Mouse (Mus musculus): ENCODE measurements around the gene Gm39566.
A peak's percentile ranks its signal among the peaks of the same experiment; 100 is the strongest.
"Not testable (repeated sequence)": the region's sequence is repeated elsewhere in the genome, so short reads cannot be mapped to it uniquely, and the experiment has no call there.

The Gm39566 gene

GRCm38 (mm10) chr11:69815155-69815554 is at the start of gene Gm39566:
Gm39566 (minus strand) TSS chr11:69815298.
- no peak for DNase-seq

GRCm38 (mm10) chr11:69864138-69864860 is 49.2 kb upstream of the Gm39566 start:
- no peak for DNase-seq

- DNase-seq = not testable (repeated sequence)
Observed at GRCm38 (mm10) chr11:69863729-69864128, 48.6 kb upstream of the Gm39566 start.

GRCm38 (mm10) chr11:69858113-69858998 is 43.3 kb upstream of the Gm39566 start, which contains the start of gene Tnk1:
Tnk1 (minus strand) TSS chr11:69858730.
- DNase-seq = no peak

- peak; percentile 56 to 74 for DNase-seq
Observed at GRCm38 (mm10) chr11:69855347-69855746, 40.2 kb upstream of the Gm39566 start.

- DNase-seq = no peak
Observed at GRCm38 (mm10) chr11:69854680-69855079, 39.6 kb upstream of the Gm39566 start.

GRCm38 (mm10) chr11:69853994-69854393 is 38.9 kb upstream of the Gm39566 start:
- DNase-seq = peak in 1 of 2 experiments; percentile 15

- DNase-seq = no peak
Observed at GRCm38 (mm10) chr11:69850754-69851153, 35.7 kb upstream of the Gm39566 start.

GRCm38 (mm10) chr11:69849884-69850283 is 34.8 kb upstream of the Gm39566 start:
- DNase-seq = no peak

- DNase-seq = no peak
Observed at GRCm38 (mm10) chr11:69849128-69849527, 34.0 kb upstream of the Gm39566 start.

GRCm38 (mm10) chr11:69848021-69848420 is 32.9 kb upstream of the Gm39566 start:
- DNase-seq = peak; percentile 75 to 83

GRCm38 (mm10) chr11:69846738-69847688 is 31.9 kb upstream of the Gm39566 start:
- DNase-seq = no peak

- peak; percentile 92 to 95 for DNase-seq
Observed at GRCm38 (mm10) chr11:69846198-69846680, 31.1 kb upstream of the Gm39566 start, which contains the start of gene Plscr3. Plscr3 (plus strand) TSS chr11:69846376.

GRCm38 (mm10) chr11:69838714-69839104 is 23.6 kb upstream of the Gm39566 start:
- no peak for DNase-seq

GRCm38 (mm10) chr11:69837952-69838713 is 23.0 kb upstream of the Gm39566 start, which contains the start of gene Tmem256:
Tmem256 (plus strand) TSS chr11:69838514.
- DNase-seq = peak; percentile 95 to 96

- peak in 1 of 2 experiments; percentile 93 for DNase-seq
Observed at GRCm38 (mm10) chr11:69837604-69837951, 22.5 kb upstream of the Gm39566 start, which contains the start of gene Nlgn2. Nlgn2 (minus strand) TSS chr11:69837784.

- peak in 1 of 2 experiments; percentile 71 for DNase-seq
Observed at GRCm38 (mm10) chr11:69836703-69837576, 21.8 kb upstream of the Gm39566 start.

- peak in 1 of 2 experiments; percentile 51 for DNase-seq
Observed at GRCm38 (mm10) chr11:69835966-69836335, 20.9 kb upstream of the Gm39566 start.

GRCm38 (mm10) chr11:69835326-69835965 is 20.3 kb upstream of the Gm39566 start:
- DNase-seq = no peak

All from cerebellum, postnatal 25 days (tissue).